Mouse (Mus musculus) hindbrain, embryonic 16.5 days (tissue): Measurements from ENCODE around the gene Oprd1. TPM values are rescaled to one million over a fixed set of nuclear protein-coding genes. Genes with fewer than 3 reads are reported as not detected.

Experiments used
- ATAC-seq: fragments of 200-750 bp; cut with Nextera tagmentation; 2 replicates; pipeline ENCODE4 v1.8.0; 2017; ENCODE audit warnings: moderate TSS enrichment, moderate library complexity
- H3K27ac ChIP-seq: fragments of 300-500 bp; sonication (generic); 2 replicates; pipeline ENCODE4 v1.5.1; 2014; ENCODE audit warnings: low read depth, mild to moderate bottlenecking, control low read depth, low read length, moderate library complexity
- H3K27me3 ChIP-seq: fragments of 300-500 bp; sonication (generic); replicated peaks from 2 replicates; pipeline ENCODE4 v1.6.1; 2014; ENCODE audit warnings: low read length; ENCODE audit not compliant: control insufficient read depth, insufficient read depth
- H3K36me3 ChIP-seq: fragments of 300-500 bp; sonication (generic); 2 replicates; pipeline ENCODE4 v1.6.1; 2014; ENCODE audit warnings: mild to moderate bottlenecking, low read length, moderate library complexity, mixed read lengths; ENCODE audit not compliant: control insufficient read depth, insufficient read depth
- H3K4me1 ChIP-seq: fragments of 300-500 bp; sonication (generic); 2 replicates; pipeline ENCODE4 v1.6.1; 2014; ENCODE audit warnings: low read depth, low read length; ENCODE audit not compliant: control insufficient read depth, insufficient read depth
- H3K4me2 ChIP-seq: fragments of 300-500 bp; sonication (generic); 2 replicates; pipeline ENCODE4 v1.6.1; 2014; ENCODE audit warnings: mild to moderate bottlenecking, low read length, control low read depth, moderate library complexity
- H3K4me3 ChIP-seq: fragments of 300-500 bp; sonication (generic); 2 replicates; pipeline ENCODE4 v1.5.1; 2014; ENCODE audit warnings: mild to moderate bottlenecking, low read length, control low read depth, moderate library complexity
- H3K9ac ChIP-seq: fragments of 300-500 bp; sonication (generic); 2 replicates; pipeline ENCODE4 v1.6.1; 2014; ENCODE audit warnings: low read depth, mild to moderate bottlenecking, control low read depth, low read length, moderate library complexity
- H3K9me3 ChIP-seq: fragments of 300-500 bp; sonication (generic); 2 replicates; pipeline ENCODE4 v1.6.1; 2014; ENCODE audit warnings: mild to moderate bottlenecking, low read length, moderate library complexity; ENCODE audit not compliant: control insufficient read depth
- WGBS: fragments of 180-500 bp; shearing (Covaris S2); extraction: QIAGEN DNeasy Blood & Tissue Kit; methylation state at CpG from one replicate; pipeline ENCODE4 v1.1.7; 2014; 5-methylcytosine and 5-hydroxymethylcytosine counted together
- polyA plus RNA-seq: library from polyadenylated mRNA; unstranded; fragments of >200 nt; fragmentation: Nextera tagmentation; extraction: Ambion mirVana; gene quantifications from 2 replicates; pipeline ENCODE4 v1.2.1, GENCODE M21; 2015

The Oprd1 gene
- polyA plus RNA-seq, 1 experiment from 2014 or later = 1.4 TPM

DNA sequence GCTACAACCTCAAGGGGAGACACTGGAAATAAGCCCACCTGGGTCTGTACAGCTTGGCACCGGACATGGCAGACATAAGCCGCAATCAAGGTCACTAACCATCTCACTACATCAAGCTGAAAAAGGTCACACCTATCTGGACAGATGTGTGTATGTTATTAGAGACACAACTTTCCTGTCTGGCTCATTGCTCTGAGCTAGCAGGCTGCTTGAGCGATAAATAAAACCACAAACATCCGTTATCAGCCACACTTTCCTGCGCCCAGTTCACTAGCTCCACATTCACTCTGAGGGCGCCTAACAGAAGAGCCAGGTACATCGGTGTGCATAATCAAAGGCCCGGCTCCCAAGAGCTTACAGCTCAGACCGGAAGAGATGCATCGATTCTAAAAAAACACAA is 806 bp upstream of the Oprd1 start:
- Histone ChIP-seq H3K27me3 (peaks cover 37% of the 10 kb centered on the region), H3K4me3 (no peak overlapping the region), H3K4me1 (peaks cover 8% of the 10 kb centered on the region; the same call in 1 of the 2 replicates), H3K9ac (no peak overlapping the region), H3K4me2 (no peak overlapping the region; the same call in 1 of the 2 replicates), H3K27ac (no peak overlapping the region), H3K9me3 (no peaks in the 10 kb centered on the region), H3K36me3 (no peaks in the 10 kb centered on the region)
- ATAC-seq = no peak
- WGBS = 37% methylated on average over 10 of the region's 10 CpGs

DNA sequence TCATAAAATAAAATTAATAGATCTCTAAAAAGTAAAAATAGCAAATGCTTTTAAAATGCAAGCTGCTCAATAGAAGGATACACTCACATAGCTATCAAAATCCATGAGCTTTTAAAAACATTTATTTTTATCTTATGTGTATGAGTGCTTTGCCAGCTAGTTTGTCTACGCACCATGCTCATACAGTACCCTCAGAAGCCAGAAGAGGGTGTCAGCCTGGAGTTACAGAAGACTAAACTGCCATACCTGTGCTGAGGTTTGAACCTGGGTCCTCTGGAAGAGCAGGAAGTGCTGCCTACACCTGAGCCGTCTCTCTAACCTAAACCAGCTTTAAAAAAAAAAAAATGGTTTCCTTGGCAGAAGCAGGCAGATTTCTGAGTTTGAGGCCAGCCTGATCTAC is 5.6 kb downstream of the Oprd1 start:
- no peak overlapping the region for H3K27ac ChIP-seq
- ATAC-seq = no peak
- H3K4me1 ChIP-seq = no peaks in the 10 kb centered on the region
- no peak overlapping the region for H3K4me3 ChIP-seq
- WGBS = 89% methylated on average over 2 of the region's 2 CpGs
- no peaks in the 10 kb centered on the region for H3K9me3 ChIP-seq
- no peak overlapping the region for H3K9ac ChIP-seq
- H3K36me3 ChIP-seq = no peaks in the 10 kb centered on the region
- no peak overlapping the region for H3K4me2 ChIP-seq
- H3K27me3 ChIP-seq = peaks cover 15% of the 10 kb centered on the region

DNA sequence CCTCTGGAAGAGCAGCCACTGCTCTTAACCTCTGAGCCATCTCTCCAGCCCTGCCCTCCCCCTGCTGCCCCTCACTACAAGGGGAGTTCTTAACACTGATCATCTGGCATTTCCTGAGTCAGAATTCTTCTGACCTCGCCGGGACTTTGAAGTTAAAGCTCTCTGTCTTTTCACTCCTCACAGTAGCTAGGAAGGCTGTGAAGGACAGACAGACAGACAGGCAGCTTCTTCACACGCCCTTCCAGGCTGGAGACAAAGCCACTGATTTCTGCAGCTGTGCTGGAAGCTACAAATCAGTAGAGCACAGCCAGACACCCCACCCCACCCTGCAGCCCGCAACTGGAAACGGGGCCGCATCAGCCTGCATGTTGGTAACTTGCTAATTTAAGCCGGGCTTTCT is 7.3 kb downstream of the Oprd1 start:
- Histone ChIP-seq H3K4me1 (no peaks in the 10 kb centered on the region), H3K4me3 (no peak overlapping the region), H3K9me3 (no peaks in the 10 kb centered on the region), H3K27ac (no peak overlapping the region), H3K4me2 (no peak overlapping the region), H3K27me3 (peaks cover under 1% of the 10 kb centered on the region), H3K9ac (no peak overlapping the region), H3K36me3 (no peaks in the 10 kb centered on the region)
- no peak for ATAC-seq
- 88% methylated on average over 7 of the region's 7 CpGs for WGBS

- peaks cover 2% of the 10 kb centered on the region; the same call in 1 of the 2 replicates for H3K4me1 ChIP-seq
- H3K9ac ChIP-seq = no peak overlapping the region
- 75% methylated on average over 16 of the region's 16 CpGs for WGBS
- H3K36me3 ChIP-seq = no peaks in the 10 kb centered on the region
- H3K4me3 ChIP-seq = no peak overlapping the region
- no peak overlapping the region for H3K27ac ChIP-seq
- no peak overlapping the region for H3K4me2 ChIP-seq
- no peaks in the 10 kb centered on the region for H3K9me3 ChIP-seq
- no peaks in the 10 kb centered on the region for H3K27me3 ChIP-seq
- no peak for ATAC-seq
These were observed 10.4 kb downstream of the Oprd1 start for GRCm38 (mm10) chr4:132133920-132134319.

GRCm38 (mm10) chr4:132133381-132133780 is 10.9 kb downstream of the Oprd1 start:
- Histone ChIP-seq H3K9me3 (no peaks in the 10 kb centered on the region), H3K36me3 (no peaks in the 10 kb centered on the region), H3K4me2 (no peak overlapping the region), H3K4me1 (peaks cover 2% of the 10 kb centered on the region; the same call in 1 of the 2 replicates), H3K4me3 (no peak overlapping the region), H3K27ac (no peak overlapping the region), H3K9ac (no peak overlapping the region), H3K27me3 (no peaks in the 10 kb centered on the region)
- 97% methylated on average over 5 of the region's 5 CpGs for WGBS
- ATAC-seq = no peak

DNA sequence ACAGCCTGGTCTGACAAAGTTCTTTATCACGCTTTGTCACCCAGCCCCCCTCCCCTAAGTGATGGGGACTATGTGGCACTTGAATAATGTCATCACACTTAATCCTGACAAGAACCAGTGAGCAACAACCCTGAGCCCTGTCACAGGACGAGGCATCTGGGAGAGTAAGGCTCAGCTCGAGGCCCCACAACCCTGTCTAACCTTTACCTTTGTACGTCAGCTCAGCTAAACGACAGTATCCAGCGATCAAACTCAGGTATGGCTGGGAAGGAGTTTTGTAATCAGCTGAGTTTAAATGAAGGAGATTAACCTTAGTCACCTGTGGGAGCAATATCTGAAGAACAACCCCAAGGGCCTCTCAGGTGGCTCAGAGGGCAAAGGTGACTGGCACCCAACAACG is 12.0 kb downstream of the Oprd1 start:
- WGBS = 88% methylated on average over 7 of the region's 7 CpGs
- ATAC-seq = no peak
- no peak overlapping the region for H3K4me3 ChIP-seq

GRCm38 (mm10) chr4:132131790-132132189 is 12.5 kb downstream of the Oprd1 start:
- Histone ChIP-seq H3K4me3 (no peak overlapping the region), H3K9ac (no peak overlapping the region), H3K4me2 (no peak overlapping the region), H3K36me3 (no peaks in the 10 kb centered on the region), H3K27me3 (no peaks in the 10 kb centered on the region), H3K4me1 (peaks cover 2% of the 10 kb centered on the region; the same call in 1 of the 2 replicates), H3K9me3 (no peaks in the 10 kb centered on the region), H3K27ac (no peak overlapping the region)
- 89% methylated on average over 7 of the region's 7 CpGs for WGBS
- ATAC-seq = no peak

More for the DNA sequence above, 12.0 kb downstream of the Oprd1 start:
- H3K36me3 ChIP-seq = no peaks in the 10 kb centered on the region
- no peaks in the 10 kb centered on the region for H3K9me3 ChIP-seq
- no peak overlapping the region for H3K9ac ChIP-seq
- no peaks in the 10 kb centered on the region for H3K27me3 ChIP-seq
- peaks cover 2% of the 10 kb centered on the region; the same call in 1 of the 2 replicates for H3K4me1 ChIP-seq
- no peak overlapping the region for H3K27ac ChIP-seq
- H3K4me2 ChIP-seq = no peak overlapping the region

DNA sequence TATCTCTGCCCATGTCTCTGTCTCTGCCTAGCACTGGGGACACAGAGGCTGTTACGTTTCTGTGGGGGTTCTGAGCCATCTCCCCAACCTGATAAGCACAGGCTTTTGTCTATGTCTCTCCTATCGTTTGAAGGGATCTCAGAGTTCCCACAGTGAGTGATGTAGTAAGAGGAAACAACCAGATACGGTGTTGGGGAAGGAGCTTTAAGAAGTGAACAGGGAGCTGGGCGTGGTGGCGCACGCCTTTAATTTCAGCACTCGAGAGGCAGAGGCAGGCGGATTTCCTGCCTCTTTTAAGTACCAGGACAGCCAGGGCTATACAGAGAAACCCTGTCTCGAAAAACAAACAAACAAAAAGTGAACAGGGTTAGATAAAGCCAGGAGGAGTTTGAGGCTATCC is 13.2 kb downstream of the Oprd1 start:
- no peak overlapping the region for H3K27ac ChIP-seq
- no peaks in the 10 kb centered on the region for H3K36me3 ChIP-seq
- no peaks in the 10 kb centered on the region for H3K9me3 ChIP-seq
- no peak for ATAC-seq
- H3K4me1 ChIP-seq = peaks cover 2% of the 10 kb centered on the region; the same call in 1 of the 2 replicates
- no peak overlapping the region for H3K4me2 ChIP-seq
- H3K9ac ChIP-seq = no peak overlapping the region
- no peaks in the 10 kb centered on the region for H3K27me3 ChIP-seq
- H3K4me3 ChIP-seq = no peak overlapping the region
- 86% methylated on average over 9 of the region's 9 CpGs for WGBS

- 81% methylated on average over 11 of the region's 11 CpGs for WGBS
- ATAC-seq = no peak
- no peaks in the 10 kb centered on the region for H3K36me3 ChIP-seq
- H3K27ac ChIP-seq = no peak overlapping the region
- H3K27me3 ChIP-seq = no peaks in the 10 kb centered on the region
- H3K4me3 ChIP-seq = no peak overlapping the region
- no peaks in the 10 kb centered on the region for H3K9me3 ChIP-seq
- no peak overlapping the region for H3K9ac ChIP-seq
- H3K4me1 ChIP-seq = peaks cover 2% of the 10 kb centered on the region; the same call in 1 of the 2 replicates
- H3K4me2 ChIP-seq = no peak overlapping the region
These were observed 13.6 kb downstream of the Oprd1 start for GRCm38 (mm10) chr4:132130645-132131044.

- Histone ChIP-seq H3K36me3 (no peaks in the 10 kb centered on the region), H3K27ac (no peak overlapping the region), H3K4me2 (no peak overlapping the region), H3K4me3 (no peak overlapping the region), H3K27me3 (no peaks in the 10 kb centered on the region), H3K4me1 (peaks cover 2% of the 10 kb centered on the region; the same call in 1 of the 2 replicates), H3K9ac (no peak overlapping the region), H3K9me3 (no peaks in the 10 kb centered on the region)
- WGBS = 88% methylated on average over 2 of the region's 2 CpGs
- no peak for ATAC-seq
These were observed 14.2 kb downstream of the Oprd1 start for GRCm38 (mm10) chr4:132130134-132130533.
